Mouse (Mus musculus) erythroblast, embryonic 14.5 days (primary cell): ENCODE data around the gene Uncx. TPM values are rescaled to one million over a fixed set of nuclear protein-coding genes. Genes with fewer than 3 reads are reported as not detected.

ENCODE experiments used
- H3K27me3 ChIP-seq: 2 replicates; pipeline ENCODE4 v1.6.1; 2012; ENCODE audit warnings: inconsistent platforms; ENCODE audit not compliant: control insufficient read depth
- H3K36me3 ChIP-seq: 2 replicates; pipeline ENCODE4 v1.6.1; 2012; ENCODE audit warnings: mild to moderate bottlenecking, inconsistent platforms; ENCODE audit not compliant: control insufficient read depth
- H3K4me1 ChIP-seq: 2 replicates; pipeline ENCODE4 v1.6.1; 2012; ENCODE audit warnings: inconsistent platforms; ENCODE audit not compliant: control insufficient read depth
- H3K4me3 ChIP-seq: replicated peaks from 2 replicates; pipeline ENCODE3; 2012; ENCODE audit warnings: moderate library complexity, mild to moderate bottlenecking, inconsistent platforms
- H3K9me3 ChIP-seq: 2 replicates; pipeline ENCODE4 v1.6.1; 2012; ENCODE audit warnings: low read length, inconsistent platforms, mixed read lengths; ENCODE audit not compliant: control insufficient read depth
- GATA1 ChIP-seq: IDR thresholded peaks from 2 replicates; pipeline ENCODE4 v1.6.1; 2012; ENCODE audit warnings: low read length, inconsistent platforms, mixed read lengths
- TAL1 ChIP-seq: IDR thresholded peaks from 3 replicates; pipeline ENCODE4 v1.6.1; 2012; ENCODE audit warnings: low read length, inconsistent platforms, mixed read lengths
- polyA plus RNA-seq: library from polyadenylated mRNA; stranded (reverse); fragments of >175 nt; gene quantifications from 2 replicates; pipeline ENCODE4 v1.2.3, GENCODE M21; 2012

Gene Uncx
- polyA plus RNA-seq, 1 experiment: not detected

GRCm38 (mm10) chr5:139592011-139592410, 48.7 kb downstream of the Uncx start:
- Histone ChIP-seq H3K4me1 (no peaks in the 10 kb centered on the region), H3K27me3 (peaks cover 37% of the 10 kb centered on the region), H3K9me3 (peaks cover 5% of the 10 kb centered on the region; the same call in 1 of the 2 replicates), H3K36me3 (no peaks in the 10 kb centered on the region), H3K4me3 (no peak overlapping the region)
- no peak for TF ChIP-seq GATA1
- TF ChIP-seq TAL1: no peak

- Histone ChIP-seq H3K36me3 (no peaks in the 10 kb centered on the region), H3K4me3 (no peak overlapping the region), H3K27me3 (peaks cover 38% of the 10 kb centered on the region), H3K4me1 (no peaks in the 10 kb centered on the region), H3K9me3 (peaks cover 2% of the 10 kb centered on the region; the same call in 1 of the 2 replicates)
- TF ChIP-seq TAL1 (no peak), GATA1 (no peak)
Measured at GRCm38 (mm10) chr5:139592850-139593249, 49.6 kb downstream of the Uncx start.

- no peaks in the 10 kb centered on the region for H3K36me3 ChIP-seq
- TF ChIP-seq GATA1 (no peak), TAL1 (no peak)
- H3K4me3 ChIP-seq: no peak overlapping the region
- H3K4me1 ChIP-seq: no peaks in the 10 kb centered on the region
- H3K9me3 ChIP-seq: no peaks in the 10 kb centered on the region
- H3K27me3 ChIP-seq: peaks cover 47% of the 10 kb centered on the region
Measured at GRCm38 (mm10) chr5:139593746-139594145, 50.5 kb downstream of the Uncx start.

- TF ChIP-seq TAL1 (no peak), GATA1 (no peak)
- peaks cover 60% of the 10 kb centered on the region for H3K27me3 ChIP-seq
- H3K36me3 ChIP-seq: no peaks in the 10 kb centered on the region
- H3K4me1 ChIP-seq: no peaks in the 10 kb centered on the region
- no peaks in the 10 kb centered on the region for H3K9me3 ChIP-seq
- no peak overlapping the region for H3K4me3 ChIP-seq
Measured at GRCm38 (mm10) chr5:139595001-139595400, 51.7 kb downstream of the Uncx start.

Other genes starting within 250 kb of the Uncx start
- 0.13 and 0.17 TPM in 2 replicates for gene Adap1, start 217.9 kb upstream of the Uncx start, polyA plus RNA-seq
- 5.5 and 10.5 TPM in 2 replicates for gene Cox19, start 192.1 kb upstream of the Uncx start, polyA plus RNA-seq
- 0.02 and 0.06 TPM in 2 replicates for gene Cyp2w1, start 190.9 kb upstream of the Uncx start, polyA plus RNA-seq
- 8.1 and 9.7 TPM in 2 replicates for gene Gpr146, start 165.8 kb upstream of the Uncx start, polyA plus RNA-seq
- not detected in 2 replicates for gene C130050O18Rik, start 138.2 kb upstream of the Uncx start, polyA plus RNA-seq
- not detected in 2 replicates for gene Gper1, start 120.3 kb upstream of the Uncx start, polyA plus RNA-seq
- 0.69 and 0.97 TPM in 2 replicates for gene 3110082I17Rik, start 83.0 kb upstream of the Uncx start, polyA plus RNA-seq
- 0.60 and 0.61 TPM in 2 replicates for gene Zfand2a, start 58.9 kb upstream of the Uncx start, polyA plus RNA-seq
- gene Micall2, start 192.8 kb downstream of the Uncx start, polyA plus RNA-seq: 24.6 and 34.4 TPM in 2 replicates
- 12.9 and 18.1 TPM in 2 replicates for gene Ints1, start 232.2 kb downstream of the Uncx start, polyA plus RNA-seq
- gene Mafk, start 248.0 kb downstream of the Uncx start, polyA plus RNA-seq: 20.0 and 22.5 TPM in 2 replicates